Mouse (Mus musculus): ENCODE results near the gene Retreg3.

Retreg3 gene

DNA sequence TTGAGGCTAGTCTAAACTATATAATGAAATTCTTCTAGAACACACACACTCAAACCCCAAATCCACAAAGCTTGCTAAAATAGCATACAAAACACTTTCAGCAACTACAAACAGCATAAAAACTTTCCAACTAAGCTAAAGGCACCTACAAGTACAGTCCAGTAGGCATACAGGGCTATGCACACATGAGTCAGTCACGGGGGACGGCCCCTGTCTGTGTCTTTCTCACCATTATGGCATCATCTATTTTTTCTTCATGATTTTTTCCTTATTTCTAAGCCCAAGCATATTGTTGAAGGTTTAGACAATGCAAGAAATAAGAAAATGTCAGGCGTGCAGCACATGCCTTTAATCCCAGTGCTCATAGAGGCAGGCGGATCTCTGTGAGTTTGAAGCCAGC lies 8.5 kb downstream of the Retreg3 start:
- no peak for DNase-seq

DNA sequence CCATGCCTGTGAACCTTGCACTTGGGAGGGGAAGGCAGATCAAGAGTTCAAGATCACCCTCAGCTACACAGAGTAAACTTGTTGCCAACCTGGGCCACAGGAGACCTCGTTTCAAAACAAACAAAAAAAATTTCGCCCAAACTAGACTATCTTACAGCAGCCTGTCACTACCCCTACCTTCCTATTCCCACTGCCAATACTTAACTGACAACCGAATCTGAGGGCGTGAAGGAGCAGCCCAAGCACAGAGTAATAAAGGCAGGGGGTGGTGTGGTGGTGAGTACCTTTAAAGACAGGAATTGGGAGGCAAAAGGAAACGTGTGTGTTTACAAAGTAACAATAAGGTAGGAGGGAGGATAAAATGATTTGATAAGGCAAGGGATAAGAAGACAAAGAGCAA lies 9.0 kb downstream of the Retreg3 start:
- DNase-seq: no peak

GRCm38 (mm10) chr11:101109351-101109750 lies 10.3 kb downstream of the Retreg3 start:
- DNase-seq: no peak

GRCm38 (mm10) chr11:101103011-101103410 lies 16.7 kb downstream of the Retreg3 start:
- DNase-seq: no peak

GRCm38 (mm10) chr11:101098231-101098630 lies 21.5 kb downstream of the Retreg3 start:
- DNase-seq: no peak

DNA sequence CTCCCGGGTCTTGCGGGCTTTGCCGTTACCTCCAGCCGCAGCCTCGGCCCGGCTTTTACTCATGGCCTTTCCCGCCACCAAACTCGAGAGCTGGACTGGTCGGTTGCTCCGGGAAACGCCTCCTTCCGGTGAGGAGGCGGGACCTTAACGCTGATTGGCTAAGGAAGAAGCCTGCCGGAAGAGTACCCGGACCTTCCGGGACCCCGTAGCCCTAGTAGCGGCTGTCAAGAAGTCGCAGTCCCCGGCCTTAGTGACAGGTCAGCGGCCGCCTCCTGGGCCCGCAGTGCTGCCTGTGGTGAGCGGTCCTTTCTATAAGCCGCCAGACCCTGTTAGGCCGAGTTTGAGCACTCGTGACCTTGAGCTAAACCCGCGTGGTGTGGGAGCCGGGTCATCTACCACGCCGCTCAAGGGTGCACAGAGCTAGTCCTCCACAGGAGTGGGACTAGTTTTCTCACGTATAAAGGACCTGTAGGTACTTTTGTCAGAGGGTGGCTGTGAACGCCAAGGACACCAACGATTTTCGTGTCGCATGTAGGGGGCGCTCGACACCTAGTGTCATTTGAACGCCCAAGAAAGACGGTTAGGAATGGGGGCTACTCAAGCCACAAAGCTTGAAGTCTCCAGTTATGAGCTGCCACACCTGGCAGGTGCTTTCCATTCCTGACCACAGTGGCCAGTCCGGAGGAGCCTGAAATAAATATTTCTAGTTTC lies 24.2 kb downstream of the Retreg3 start, which contains the start of gene Psmc3ip:
Gene Psmc3ip, minus strand, starts transcription at position 123 of the 711 bp plus-strand sequence.
- peak; percentile 93 for DNase-seq

DNA sequence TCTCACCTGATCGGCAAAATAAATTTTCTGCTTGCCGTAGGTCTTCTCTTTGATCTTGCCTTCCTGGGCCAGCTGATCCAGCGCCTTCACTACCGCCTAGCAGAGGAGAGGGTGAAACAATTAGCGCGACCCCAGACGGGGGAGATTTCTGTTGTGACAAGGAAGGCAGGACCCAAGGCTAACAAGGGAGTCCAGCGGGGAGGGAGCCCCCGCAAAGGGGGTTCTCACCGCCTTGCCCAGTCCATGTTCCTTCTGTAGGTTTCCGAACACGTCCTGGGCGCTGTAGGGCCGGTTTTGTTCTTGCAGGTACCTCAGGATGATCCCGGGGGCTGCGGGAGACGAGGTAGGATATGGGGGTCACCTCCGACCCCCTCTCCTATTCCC lies 24.8 kb downstream of the Retreg3 start:
- DNase-seq: no peak

DNA sequence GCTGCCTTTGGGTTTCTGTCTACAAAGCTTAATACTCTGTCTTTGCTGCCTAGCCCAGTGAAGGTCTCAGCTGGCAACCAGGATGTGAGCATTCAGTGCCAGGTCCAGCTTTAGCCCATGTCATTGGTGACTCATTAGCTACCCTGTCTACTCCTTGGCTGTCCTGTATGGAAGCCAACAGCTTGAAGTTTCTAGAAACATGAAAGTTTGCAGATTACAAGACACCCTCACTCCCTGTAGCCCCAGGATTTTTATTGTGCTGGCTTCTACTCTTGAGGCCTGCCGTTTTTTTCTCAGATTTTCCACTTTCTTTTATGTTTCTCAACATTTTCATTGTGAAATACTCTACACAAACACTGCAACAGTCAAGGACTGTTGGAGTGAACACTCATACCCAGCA lies 29.8 kb downstream of the Retreg3 start:
- DNase-seq: no peak

- no peak for DNase-seq
These were observed 32.0 kb downstream of the Retreg3 start for GRCm38 (mm10) chr11:101087682-101088055.

DNA sequence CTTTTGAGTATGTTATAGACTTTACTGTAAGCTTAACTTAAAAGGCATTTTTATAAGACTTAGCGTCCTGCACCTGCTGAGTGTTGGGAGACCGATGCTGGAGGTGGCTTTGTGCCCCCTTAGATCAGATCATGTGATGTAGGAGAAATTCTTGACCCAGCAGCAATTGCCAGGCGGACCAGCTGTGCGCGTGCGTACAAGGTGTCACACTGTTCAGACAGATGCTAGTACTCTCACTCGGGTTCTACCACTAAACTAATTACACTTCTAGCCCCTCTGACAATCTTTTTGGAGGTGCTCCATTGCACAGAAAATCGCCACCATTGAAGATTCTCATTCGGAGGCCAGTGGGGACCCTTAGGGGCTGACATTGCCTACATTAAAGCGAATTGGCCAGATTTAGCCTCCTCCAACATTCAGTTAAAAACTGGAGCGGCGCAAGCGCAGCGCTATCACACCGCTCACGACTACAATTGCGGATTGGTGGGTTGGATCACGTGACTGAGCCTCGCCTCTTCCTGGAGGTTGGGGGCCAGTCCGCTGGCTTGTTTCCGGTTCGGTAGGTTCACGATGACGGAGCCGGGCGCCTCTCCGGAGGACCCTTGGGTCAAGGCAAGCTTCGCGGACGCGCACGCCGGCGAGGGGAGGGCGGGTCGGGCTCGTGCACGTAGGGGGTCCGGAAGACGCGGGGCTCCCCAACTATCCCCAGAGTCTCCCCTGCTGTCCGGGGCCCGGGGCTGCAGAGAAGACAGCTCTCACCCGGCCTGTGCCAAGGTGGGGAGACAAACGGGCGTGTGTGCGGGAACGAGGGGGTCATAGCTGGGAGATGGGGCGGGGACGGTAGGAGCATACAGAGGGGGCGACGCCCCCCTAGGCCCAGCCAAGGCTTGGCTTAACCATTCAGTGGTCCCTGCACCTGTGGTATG lies 32.7 kb downstream of the Retreg3 start, which contains the start of gene Mlx:
Gene Mlx, plus strand, starts transcription at position 522 of the 926 bp plus-strand sequence.
- DNase-seq: peak; percentile 91

- no peak for DNase-seq
These were observed 33.4 kb downstream of the Retreg3 start for GRCm38 (mm10) chr11:101086323-101086674.

GRCm38 (mm10) chr11:101085617-101086322 lies 33.9 kb downstream of the Retreg3 start:
- no peak for DNase-seq

DNA sequence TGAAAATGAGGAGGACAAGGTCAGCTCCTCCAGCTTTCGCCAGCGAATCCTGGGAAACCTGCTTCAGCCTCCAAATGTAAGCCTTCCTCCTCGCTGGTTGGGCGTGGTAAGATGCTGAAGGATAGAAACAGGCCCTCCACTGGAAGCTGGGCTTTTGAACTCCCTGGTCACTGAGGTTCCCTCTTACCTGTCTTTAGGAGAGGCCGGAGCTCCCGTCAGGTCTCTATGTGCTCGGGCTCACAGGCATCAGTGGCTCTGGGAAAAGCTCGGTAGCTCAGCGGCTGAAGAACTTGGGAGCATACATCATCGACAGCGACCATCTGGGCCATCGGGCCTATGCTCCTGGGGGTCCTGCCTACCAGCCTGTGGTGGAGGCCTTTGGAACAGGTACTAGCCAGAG lies 34.9 kb downstream of the Retreg3 start:
- DNase-seq: no peak

DNA sequence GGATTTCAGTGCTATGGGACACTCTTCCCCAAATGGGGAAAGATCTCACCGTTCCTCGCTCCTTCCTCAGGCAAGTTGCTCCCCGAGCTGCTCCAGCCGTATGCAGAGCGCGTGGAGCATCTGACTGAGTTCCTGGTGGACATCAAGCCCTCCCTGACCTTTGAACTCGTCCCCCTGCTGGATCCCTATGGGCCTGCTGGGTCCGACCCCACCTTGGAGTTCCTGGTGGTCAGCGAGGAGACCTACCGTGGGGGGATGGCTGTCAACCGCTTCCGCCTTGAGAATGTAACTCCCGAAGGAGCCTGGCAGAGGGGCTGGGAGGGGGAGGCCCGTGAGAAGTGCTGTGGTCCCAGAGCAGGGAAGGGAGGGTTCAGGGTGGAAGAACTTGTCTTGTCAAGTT lies 35.4 kb downstream of the Retreg3 start:
- no peak for DNase-seq

- no peak for DNase-seq
These were observed 36.5 kb downstream of the Retreg3 start for GRCm38 (mm10) chr11:101083083-101083697.

DNA sequence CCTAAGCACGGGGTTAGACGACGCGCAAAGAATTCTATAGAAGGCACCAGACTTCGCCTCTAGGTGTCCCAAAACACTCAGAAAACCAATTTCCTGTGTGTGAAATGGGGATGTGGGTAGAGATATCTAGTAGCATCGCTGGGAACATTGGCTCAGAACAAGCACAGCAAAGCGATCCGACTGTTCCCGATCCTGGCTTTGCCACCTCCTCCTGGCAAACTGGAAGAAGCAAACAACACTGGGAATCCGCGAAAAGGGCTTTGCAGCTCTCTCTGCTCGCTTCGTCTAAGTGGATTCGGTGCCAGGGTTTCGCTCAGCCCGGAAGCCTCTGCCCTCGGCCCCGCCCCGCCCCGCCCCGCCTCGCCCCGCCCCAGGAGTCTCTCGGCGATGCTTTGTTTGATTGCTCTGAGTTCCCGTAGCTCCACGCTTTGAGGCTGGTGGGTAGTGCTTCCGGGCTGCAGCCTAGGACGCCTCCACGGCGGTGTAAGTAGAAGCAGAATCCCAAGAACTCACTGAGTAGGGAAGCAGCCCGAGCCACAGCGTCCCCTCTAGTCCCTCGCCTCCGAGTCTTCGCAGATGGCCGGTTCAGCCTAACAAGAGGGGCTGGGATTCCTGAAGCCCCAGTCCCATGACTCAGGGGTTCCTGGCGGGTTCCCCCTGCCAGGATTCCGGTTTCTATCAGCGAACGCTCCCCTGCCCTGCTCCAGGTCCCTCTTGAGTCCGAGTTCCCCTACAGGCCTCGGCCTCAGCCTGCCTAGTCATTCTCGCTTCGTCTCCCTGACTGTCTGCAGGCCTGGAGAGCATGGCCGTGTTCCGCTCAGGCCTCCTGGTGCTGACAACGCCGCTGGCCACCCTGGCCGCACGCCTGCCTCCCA lies 37.2 kb downstream of the Retreg3 start, which contains the start of gene Coasy:
Gene Coasy, plus strand, starts transcription at position 358 of the 875 bp plus-strand sequence.
- DNase-seq: peak; percentile 80

DNA sequence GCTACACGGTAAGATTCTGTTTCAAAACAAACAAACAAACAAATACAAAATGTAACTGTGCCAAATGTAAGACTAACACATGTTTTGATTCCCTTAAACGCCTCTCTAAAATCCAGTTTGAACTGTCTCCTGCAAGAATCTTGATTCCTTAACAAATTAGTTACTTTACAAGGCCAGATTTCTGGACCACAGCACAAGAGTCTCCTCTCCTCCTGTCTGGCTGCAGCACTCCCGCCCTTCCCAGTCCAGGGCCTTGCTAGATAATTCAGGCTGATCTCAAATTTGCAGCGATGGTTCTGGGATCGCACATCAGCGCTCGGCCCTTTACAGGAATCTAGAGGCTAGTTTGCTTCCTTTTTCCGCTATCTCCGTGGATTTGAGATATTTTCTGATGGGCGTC lies 38.0 kb downstream of the Retreg3 start:
- DNase-seq: no peak

DNA sequence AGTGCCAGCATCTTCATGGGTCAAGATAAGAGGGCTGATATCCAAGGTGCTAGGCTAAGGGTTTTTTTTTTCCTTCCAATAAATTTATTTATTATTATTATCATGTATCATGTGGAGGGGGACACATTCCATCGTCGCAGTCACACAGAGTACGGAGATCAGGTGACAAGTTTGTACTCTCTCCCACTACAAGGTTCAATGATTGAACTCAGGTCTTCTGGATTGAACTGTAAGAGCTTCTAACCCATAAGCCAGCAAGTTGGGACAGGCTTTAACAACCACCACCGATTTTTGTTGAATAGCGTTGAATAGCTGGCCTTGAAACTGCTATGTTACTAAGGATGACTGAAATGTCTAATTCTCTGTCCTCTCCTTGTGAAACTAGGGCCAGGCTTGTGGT lies 39.3 kb downstream of the Retreg3 start:
- no peak for DNase-seq

DNA sequence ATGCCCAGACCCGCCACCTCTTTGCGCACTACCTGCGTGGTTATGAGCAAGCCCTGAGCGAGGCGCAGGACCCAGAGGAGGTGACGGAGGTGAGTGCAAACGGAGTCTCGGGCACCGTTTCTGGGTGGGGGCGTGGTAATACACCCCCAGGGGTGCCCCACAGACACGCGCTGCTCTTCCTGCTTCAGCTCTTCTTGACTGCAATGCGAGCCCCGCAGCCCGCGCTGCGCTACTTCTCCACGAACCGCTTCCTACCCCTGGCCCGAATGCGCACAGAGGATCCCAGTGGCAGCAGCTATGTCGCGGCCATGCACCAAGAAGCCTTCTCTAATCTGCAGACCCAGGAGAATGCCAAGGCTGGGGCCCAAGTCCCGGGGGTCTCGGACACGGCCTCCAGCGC lies 39.9 kb downstream of the Retreg3 start:
- no peak for DNase-seq

DNA sequence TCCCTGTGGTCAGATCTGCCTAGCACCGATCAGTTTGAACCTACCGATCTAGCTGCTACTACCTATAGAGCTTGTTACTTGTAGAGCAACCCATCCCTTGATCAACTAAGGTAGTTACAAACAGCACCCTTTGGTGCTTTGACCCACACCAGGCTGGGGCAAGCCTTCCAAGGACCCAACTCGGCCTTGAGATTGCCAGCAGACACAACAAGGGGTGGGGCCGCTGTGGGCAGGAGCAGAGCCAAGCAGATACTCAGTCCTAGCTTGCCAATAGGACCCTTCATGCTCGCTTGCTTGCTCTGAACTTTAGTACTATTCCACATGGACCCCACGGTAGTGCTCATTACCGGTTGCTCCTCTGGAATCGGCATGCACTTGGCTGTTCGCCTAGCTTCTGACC lies 41.6 kb downstream of the Retreg3 start, which contains the start of gene Hsd17b1:
Gene Hsd17b1, plus strand, starts transcription at position 291 of the 400 bp plus-strand sequence.
- DNase-seq: no peak

- DNase-seq: no peak
These were observed 47.8 kb downstream of the Retreg3 start for GRCm38 (mm10) chr11:101071810-101072428.
